ENCODE assay signal across 15 mouse cellular contexts in genomic region chr7:96530571-96531426, GRCm38 (mm10).
DNase-seq lines count a peak whose midpoint lies in the region; ATAC-seq and TF ChIP-seq lines count a peak whose summit lies in the region.
"Had no signal": no experiment of that assay in that cellular context is flagged by ENCODE, and none has a peak within 500 bp of the region (broad histone marks: within the 10 kb centered on the region; RNA-seq: fewer than 3 reads in every experiment).

No protein-coding gene starts in this region.

- H3K27ac ChIP-seq in forebrain, embryonic 10.5 days: peak overlapping the region; percentile 67
- H3K27ac ChIP-seq in forebrain, postnatal 0 days (ENCODE audit: low read depth, low read length): no peak overlapping the region
- no peak overlapping the region for H3K27ac ChIP-seq in embryonic facial prominence, embryonic 15.5 days (replicated peaks)
- H3K27ac ChIP-seq in intestine, embryonic 16.5 days (ENCODE audit: low read length): no peak overlapping the region

- ATAC-seq in forebrain, postnatal 0 days: no peak
- 0 out of 2 replicates have a peak, but pooled peaks have one; percentile 24 for ATAC-seq in embryonic facial prominence, embryonic 15.5 days (ENCODE audit: insufficient number of reproducible peaks, low FRiP score, low TSS enrichment, low read depth)
- ATAC-seq in intestine, embryonic 16.5 days: no peak
- ATAC-seq: Patski had no signal

- no peak overlapping the region for H3K9ac ChIP-seq in forebrain, postnatal 0 days
- no peak overlapping the region for H3K9ac ChIP-seq in embryonic facial prominence, embryonic 15.5 days
- H3K9ac ChIP-seq in intestine, embryonic 16.5 days (ENCODE audit: low read depth, low read length): no peak overlapping the region

- no peaks in the 10 kb centered on the region for H3K36me3 ChIP-seq in forebrain, embryonic 10.5 days (replicated peaks)
- no peaks in the 10 kb centered on the region for H3K36me3 ChIP-seq in forebrain, postnatal 0 days (ENCODE audit: insufficient read depth)
- H3K36me3 ChIP-seq in embryonic facial prominence, embryonic 15.5 days: no peaks in the 10 kb centered on the region
- H3K36me3 ChIP-seq in intestine, embryonic 16.5 days (ENCODE audit: control insufficient read depth, insufficient read depth, low read length): no peaks in the 10 kb centered on the region

- no peak overlapping the region for H3K4me3 ChIP-seq in forebrain, embryonic 10.5 days
- H3K4me3 ChIP-seq in forebrain, postnatal 0 days (ENCODE audit: low read depth, low read length): no peak overlapping the region
- H3K4me3 ChIP-seq in embryonic facial prominence, embryonic 15.5 days (replicated peaks): no peak overlapping the region
- no peak overlapping the region for H3K4me3 ChIP-seq in intestine, embryonic 16.5 days (ENCODE audit: low read length)
- H3K4me3 ChIP-seq: megakaryocyte, embryonic 14.5 days; myocyte had no signal

- H3K27me3 ChIP-seq in forebrain, embryonic 10.5 days (ENCODE audit: poor library complexity, severe bottlenecking): peaks cover 94% of the 10 kb centered on the region
- H3K27me3 ChIP-seq in forebrain, postnatal 0 days (ENCODE audit: insufficient read depth, low read length): no peaks in the 10 kb centered on the region
- no peaks in the 10 kb centered on the region for H3K27me3 ChIP-seq in embryonic facial prominence, embryonic 15.5 days
- no peaks in the 10 kb centered on the region for H3K27me3 ChIP-seq in intestine, embryonic 16.5 days (replicated peaks; ENCODE audit: control insufficient read depth, insufficient read depth, low read length)
- H3K27me3 ChIP-seq: Patski had no signal

- WGBS in forebrain, embryonic 10.5 days: 28% methylated on average over 10 of the region's 10 CpGs
- 38% methylated on average over 10 of the region's 10 CpGs for WGBS in forebrain, postnatal 0 days
- WGBS in embryonic facial prominence, embryonic 15.5 days: 60% methylated on average over 10 of the region's 10 CpGs
- WGBS in intestine, embryonic 16.5 days: 78% methylated on average over 10 of the region's 10 CpGs

- no peak for DNase-seq in forebrain, embryonic 10.5 days (ENCODE audit: extremely low spot score, low spot score)
- DNase-seq in forebrain, postnatal 0 days: no peak
- peak; percentile 12 for DNase-seq in kidney, postnatal 14 days
- DNase-seq in kidney, postnatal 36 days: no peak
- peak; percentile 24 for DNase-seq in retina, embryonic 14.5 days (ENCODE audit: low spot score)
- DNase-seq in gastrocnemius, postnatal 10 days: no peak
- DNase-seq: embryo, embryonic 11 days; gastrocnemius, postnatal 25 days; thymus, adult 18-20 months had no signal

- no peak for TF ChIP-seq CTCF in forebrain, postnatal 0 days (IDR thresholded peaks at IDR 0.05; ENCODE audit: low read depth)

- no peak overlapping the region for H3K4me2 ChIP-seq in forebrain, postnatal 0 days (ENCODE audit: low read depth)
- H3K4me2 ChIP-seq in embryonic facial prominence, embryonic 15.5 days (replicated peaks): no peak overlapping the region
- no peak overlapping the region for H3K4me2 ChIP-seq in intestine, embryonic 16.5 days (ENCODE audit: low read depth, low read length)
- H3K4me2 ChIP-seq: liver, embryonic 11.5 days had no signal

- no peaks in the 10 kb centered on the region for H3K9me3 ChIP-seq in forebrain, embryonic 10.5 days
- no peaks in the 10 kb centered on the region for H3K9me3 ChIP-seq in forebrain, postnatal 0 days (ENCODE audit: low read length)
- H3K9me3 ChIP-seq in embryonic facial prominence, embryonic 15.5 days (replicated peaks): no peaks in the 10 kb centered on the region
- no peaks in the 10 kb centered on the region for H3K9me3 ChIP-seq in intestine, embryonic 16.5 days (ENCODE audit: control insufficient read depth, low read length)
- H3K9me3 ChIP-seq: megakaryocyte, embryonic 14.5 days had no signal

- peaks cover 46% of the 10 kb centered on the region for H3K4me1 ChIP-seq in forebrain, embryonic 10.5 days
- H3K4me1 ChIP-seq in forebrain, postnatal 0 days (ENCODE audit: insufficient read depth): peaks cover 5% of the 10 kb centered on the region; the same call in 1 of the 2 replicates
- peaks cover 17% of the 10 kb centered on the region; the same call in 1 of the 2 replicates for H3K4me1 ChIP-seq in embryonic facial prominence, embryonic 15.5 days
- H3K4me1 ChIP-seq in intestine, embryonic 16.5 days (ENCODE audit: control insufficient read depth, insufficient read depth, low read length): peaks cover 2% of the 10 kb centered on the region; the same call in 1 of the 2 replicates
- H3K4me1 ChIP-seq: megakaryocyte, embryonic 14.5 days had no signal

Comparison
In these comparisons a context has a peak if more than half of its experiments do, and no peak if none do; other contexts are left out.
1. DNase-seq: peak in kidney, postnatal 14 days (single experiment) and retina, embryonic 14.5 days (single experiment); none in forebrain, embryonic 10.5 days (single experiment), forebrain, postnatal 0 days (single experiment), kidney, postnatal 36 days (0 of 2) and gastrocnemius, postnatal 10 days (single experiment).